Mouse (Mus musculus) heart, adult 2 months (tissue): Measurements from ENCODE around the gene Ube2e3.

Experiments used
- EP300 ChIP-seq: fragments of 200-500 bp; IDR thresholded peaks from 2 replicates; pipeline ENCODE4 v1.6.1; 2011; ENCODE audit warnings: low read depth, low read length, control low read depth; ENCODE audit not compliant: insufficient read depth
- POLR2A ChIP-seq: fragments of 200-500 bp; IDR thresholded peaks from 2 replicates; pipeline ENCODE4 v1.6.1; 2011; ENCODE audit warnings: mild to moderate bottlenecking, low read depth, low read length, control low read depth; ENCODE audit not compliant: insufficient read depth

DNA sequence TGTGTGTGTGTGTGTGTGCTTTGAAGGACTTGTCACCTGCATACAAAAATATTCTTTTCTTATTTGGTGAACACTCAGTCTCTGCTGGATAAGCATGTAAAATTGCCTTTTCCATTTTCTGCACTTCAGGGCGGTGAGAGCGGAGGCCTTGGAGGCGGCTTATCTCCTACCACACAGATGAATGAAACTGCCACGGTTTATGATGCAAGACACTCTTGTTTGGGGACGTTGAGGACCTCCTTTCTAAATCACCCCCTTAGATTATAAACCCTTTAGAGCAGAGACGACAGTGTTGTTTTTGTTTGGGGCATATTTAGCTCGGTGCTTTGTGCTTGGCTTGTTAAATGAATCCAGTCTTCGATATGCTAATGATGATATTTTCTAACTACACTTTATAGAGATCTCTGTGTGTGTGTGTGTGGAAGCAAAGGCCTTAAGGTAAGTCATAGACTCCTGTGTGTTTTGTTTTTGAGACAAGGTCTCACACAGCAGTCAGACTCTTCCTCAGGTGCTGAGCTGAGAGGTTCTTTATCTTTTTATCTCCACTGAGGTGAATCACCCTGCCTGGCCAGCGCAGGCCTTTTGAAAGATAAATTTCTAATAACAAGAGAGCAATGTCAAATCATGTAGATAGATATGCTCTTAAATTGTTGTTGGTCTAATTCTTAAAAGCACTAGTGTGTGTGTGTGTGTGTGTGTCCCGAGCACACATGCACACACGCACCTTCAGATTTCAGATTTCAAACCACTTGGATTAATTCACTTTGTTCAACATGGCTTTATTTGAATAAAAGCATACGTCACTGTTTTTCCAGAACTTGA, 8.4 kb upstream of the Ube2e3 start:
- TF ChIP-seq EP300 (no peak), POLR2A (no peak)
